Mouse (Mus musculus): ENCODE measurements at regions not wholly inside any gene's neighbourhood (a gene's known extent, or its start where the extent isn't known, plus 50 kb on each side); places are given as distances from the start of the nearest gene placed in this dataset.

DNA sequence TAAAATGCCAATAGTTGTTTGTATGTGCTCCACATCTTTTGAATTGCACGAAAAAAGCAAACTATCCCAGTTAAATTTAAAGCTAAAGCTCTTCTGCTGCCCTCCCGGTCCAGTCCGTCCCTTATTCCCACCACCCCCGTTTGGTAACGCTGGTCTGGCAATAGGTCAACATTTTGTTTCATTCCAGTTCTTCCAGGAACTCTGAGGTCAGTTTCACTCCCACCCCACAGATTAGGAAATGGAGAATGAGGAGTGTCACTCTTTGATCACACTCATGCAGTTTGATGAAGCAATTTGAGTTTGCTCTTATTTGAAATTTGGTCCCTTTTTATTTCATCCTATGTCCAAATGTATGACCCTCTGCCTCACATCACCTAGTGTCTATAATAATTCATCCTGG lies 58.7 kb upstream of the Elmo1 start:
- no peaks in the 10 kb centered on the region for H3K36me3 ChIP-seq (ENCODE audit: control insufficient read depth in 1 of 2, insufficient read depth in 2 of 2, low read length in 2 of 2)
- DNase-seq (ENCODE audit: low read depth, low spot score): no peak
- H3K9me3 ChIP-seq (replicated peaks; ENCODE audit: insufficient read depth, low read length): no peaks in the 10 kb centered on the region
- no peaks in the 10 kb centered on the region for H3K27me3 ChIP-seq (ENCODE audit: control insufficient read depth in 1 of 2, insufficient read depth in 2 of 2, low read length in 2 of 2)
- no peak overlapping the region for H3K27ac ChIP-seq (ENCODE audit: control insufficient read depth, low read depth, low read length)
- no peak overlapping the region for H3K4me3 ChIP-seq (ENCODE audit: control insufficient read depth in 1 of 2, insufficient read depth in 1 of 2, low read depth in 2 of 2, low read length in 2 of 2)
- no peaks in the 10 kb centered on the region for H3K79me2 ChIP-seq (ENCODE audit: control insufficient read depth, insufficient read depth, low read length, poor library complexity)
- no peak for TF ChIP-seq ZC3H11A (IDR thresholded peaks at IDR 0.05; ENCODE audit: low read depth, low read length)
- TF ChIP-seq MAFK (IDR thresholded peaks at IDR 0.05; ENCODE audit: borderline replicate concordance, low read depth, low read length): no peak
- TF ChIP-seq NRF1 (IDR thresholded peaks at IDR 0.05; ENCODE audit: insufficient read depth, low read depth, low read length, poor library complexity, severe bottlenecking): no peak
- TF ChIP-seq UBTF (IDR thresholded peaks at IDR 0.05; ENCODE audit: borderline replicate concordance, insufficient read depth, low read depth, low read length): no peak
- no peak for TF ChIP-seq MAZ (IDR thresholded peaks at IDR 0.05; ENCODE audit: low read depth, low read length)
- no peak for TF ChIP-seq ETS1 (IDR thresholded peaks at IDR 0.05; ENCODE audit: low read depth, low read length)
- TF ChIP-seq MYB (IDR thresholded peaks at IDR 0.05; ENCODE audit: low read depth, low read length): no peak
- no peak for TF ChIP-seq MEF2A (IDR thresholded peaks at IDR 0.05; ENCODE audit: extremely low read depth, insufficient replicate concordance, low read depth, low read length, poor library complexity, severe bottlenecking)
- no peak for TF ChIP-seq USF2 (IDR thresholded peaks at IDR 0.05; ENCODE audit: borderline replicate concordance in 1 of 2, insufficient read depth in 1 of 2, low read depth in 1 of 2, low read length in 2 of 2)
- no peak for TF ChIP-seq POLR2AphosphoS2 (IDR thresholded peaks at IDR 0.05; ENCODE audit: low read length)
- TF ChIP-seq GABPA (IDR thresholded peaks at IDR 0.05; ENCODE audit: low read depth, low read length): no peak
- no peak for TF ChIP-seq CHD2 (IDR thresholded peaks at IDR 0.05; ENCODE audit: low read length)
- no peaks in the 10 kb centered on the region for H3K4me1 ChIP-seq (ENCODE audit: control insufficient read depth in 1 of 2, insufficient read depth in 2 of 2, low read length in 2 of 2)
- no peak overlapping the region for H3K9ac ChIP-seq (ENCODE audit: control insufficient read depth, low read depth, low read length, poor library complexity, severe bottlenecking)

DNA sequence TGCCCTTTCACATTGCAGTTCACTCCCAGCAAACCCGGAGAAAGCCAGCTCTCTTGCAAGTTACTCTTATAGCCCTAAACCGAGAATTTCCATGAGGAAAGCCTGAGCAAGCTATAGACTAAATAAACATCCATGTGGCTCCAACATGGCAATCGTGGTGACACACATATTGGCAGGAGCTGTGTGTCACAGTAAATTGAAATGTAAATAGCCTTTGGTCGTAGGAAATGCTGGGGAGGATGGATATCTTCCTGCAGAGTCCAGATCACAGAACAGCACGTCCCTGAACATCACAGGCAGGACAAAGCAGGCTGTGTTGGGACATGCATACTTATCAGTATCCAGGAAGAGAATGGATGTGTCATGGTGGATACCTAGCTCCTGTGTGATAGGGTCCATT lies 59.3 kb upstream of the Elmo1 start:
- H3K79me2 ChIP-seq (ENCODE audit: control insufficient read depth, insufficient read depth, low read length, poor library complexity): no peaks in the 10 kb centered on the region
- no peaks in the 10 kb centered on the region for H3K36me3 ChIP-seq (ENCODE audit: control insufficient read depth in 1 of 2, insufficient read depth in 2 of 2, low read length in 2 of 2)
- DNase-seq (ENCODE audit: low read depth, low spot score): no peak
- H3K27ac ChIP-seq (ENCODE audit: control insufficient read depth, low read depth, low read length): no peak overlapping the region
- H3K9ac ChIP-seq (ENCODE audit: control insufficient read depth, low read depth, low read length, poor library complexity, severe bottlenecking): no peak overlapping the region
- no peak overlapping the region for H3K4me3 ChIP-seq (ENCODE audit: control insufficient read depth in 1 of 2, insufficient read depth in 1 of 2, low read depth in 2 of 2, low read length in 2 of 2)
- no peaks in the 10 kb centered on the region for H3K27me3 ChIP-seq (ENCODE audit: control insufficient read depth in 1 of 2, insufficient read depth in 2 of 2, low read length in 2 of 2)
- no peaks in the 10 kb centered on the region for H3K4me1 ChIP-seq (ENCODE audit: control insufficient read depth in 1 of 2, insufficient read depth in 2 of 2, low read length in 2 of 2)
- no peaks in the 10 kb centered on the region for H3K9me3 ChIP-seq (replicated peaks; ENCODE audit: insufficient read depth, low read length)
- no peak for TF ChIP-seq MXI1 (IDR thresholded peaks at IDR 0.05; ENCODE audit: low read depth, low read length)
- no peak for TF ChIP-seq USF2 (IDR thresholded peaks at IDR 0.05; ENCODE audit: borderline replicate concordance in 1 of 2, insufficient read depth in 1 of 2, low read depth in 1 of 2, low read length in 2 of 2)

DNA sequence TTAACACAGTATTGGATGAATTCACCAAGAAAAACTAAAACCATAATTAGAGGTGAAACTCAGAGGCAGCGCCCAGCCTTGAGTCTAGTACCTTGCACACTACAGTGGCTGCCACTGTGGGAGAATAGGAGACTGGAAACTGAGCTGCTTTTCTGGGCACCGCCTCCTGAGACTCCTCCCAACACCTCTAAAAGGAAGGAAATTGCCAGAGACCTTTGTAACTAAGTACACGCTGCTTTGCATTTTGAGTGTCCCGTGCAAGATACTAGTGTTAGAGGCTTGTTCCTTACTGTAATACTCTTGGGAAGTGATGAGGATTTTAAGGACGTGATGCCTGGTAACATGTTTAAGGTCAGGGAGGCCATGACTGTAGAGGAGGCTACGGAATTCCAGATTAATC lies 63.8 kb upstream of the Elmo1 start:
- TF ChIP-seq E2F4 (IDR thresholded peaks at IDR 0.05; ENCODE audit: borderline replicate concordance, low read depth, low read length) (no peak), ZMIZ1 (IDR thresholded peaks at IDR 0.05; ENCODE audit: low read depth, low read length) (no peak), USF2 (IDR thresholded peaks at IDR 0.05; ENCODE audit: borderline replicate concordance in 1 of 2, insufficient read depth in 1 of 2, low read depth in 1 of 2, low read length in 2 of 2) (no peak), KAT2A (conservative IDR thresholded peaks at IDR 0.05; ENCODE audit: low read depth, low read length) (no peak), POLR2AphosphoS5 (IDR thresholded peaks at IDR 0.05; ENCODE audit: borderline replicate concordance, low read depth, low read length) (no peak), ZNF384 (IDR thresholded peaks at IDR 0.05; ENCODE audit: low read depth, low read length) (no peak), USF1 (IDR thresholded peaks at IDR 0.05; ENCODE audit: low read depth, low read length) (no peak), TAL1 (IDR thresholded peaks at IDR 0.05; ENCODE audit: low read length) (no peak), NRF1 (IDR thresholded peaks at IDR 0.05; ENCODE audit: insufficient read depth, low read depth, low read length, poor library complexity, severe bottlenecking) (no peak), ZKSCAN1 (IDR thresholded peaks at IDR 0.05; ENCODE audit: low read depth, low read length) (no peak), POLR2A (IDR thresholded peaks at IDR 0.05; ENCODE audit: control insufficient read depth in 1 of 2, insufficient read depth in 1 of 2, low read depth in 1 of 2, low read length in 2 of 2, poor library complexity in 1 of 2) (no peak), ZC3H11A (IDR thresholded peaks at IDR 0.05; ENCODE audit: low read depth, low read length) (no peak), POLR2AphosphoS2 (IDR thresholded peaks at IDR 0.05; ENCODE audit: low read length) (no peak), MYB (IDR thresholded peaks at IDR 0.05; ENCODE audit: low read depth, low read length) (no peak), CHD1 (IDR thresholded peaks at IDR 0.05; ENCODE audit: low read depth, low read length) (no peak), RAD21 (IDR thresholded peaks at IDR 0.05; ENCODE audit: low read depth, low read length) (no peak)
- no peaks in the 10 kb centered on the region for H3K79me2 ChIP-seq (ENCODE audit: control insufficient read depth, insufficient read depth, low read length, poor library complexity)
- H3K9me3 ChIP-seq (replicated peaks; ENCODE audit: insufficient read depth, low read length): no peaks in the 10 kb centered on the region
- no peaks in the 10 kb centered on the region for H3K36me3 ChIP-seq (ENCODE audit: control insufficient read depth in 1 of 2, insufficient read depth in 2 of 2, low read length in 2 of 2)
- no peak overlapping the region for H3K4me3 ChIP-seq (ENCODE audit: control insufficient read depth in 1 of 2, insufficient read depth in 1 of 2, low read depth in 2 of 2, low read length in 2 of 2)
- no peaks in the 10 kb centered on the region for H3K4me1 ChIP-seq (ENCODE audit: control insufficient read depth in 1 of 2, insufficient read depth in 2 of 2, low read length in 2 of 2)
- no peak overlapping the region for H3K27ac ChIP-seq (ENCODE audit: control insufficient read depth, low read depth, low read length)
- H3K9ac ChIP-seq (ENCODE audit: control insufficient read depth, low read depth, low read length, poor library complexity, severe bottlenecking): no peak overlapping the region
- no peaks in the 10 kb centered on the region for H3K27me3 ChIP-seq (ENCODE audit: control insufficient read depth in 1 of 2, insufficient read depth in 2 of 2, low read length in 2 of 2)
- no peak for DNase-seq (ENCODE audit: low read depth, low spot score)

All from MEL (cell line).